Mouse (Mus musculus) layer of hippocampus, adult 2 months (tissue): ENCODE results near the gene Hoxb4. TPM values are rescaled to one million over a fixed set of nuclear protein-coding genes. Genes with fewer than 3 reads are reported as not detected.

Experiments used
- DNase-seq, 2 experiments: peaks; one replicate each; pipeline ENCODE4 v3.0.0; 2022; ENCODE audit warnings: low spot score in 2 of 2
- H3K27ac ChIP-seq: fragments of 200-600 bp; 2 replicates; pipeline ENCODE4 v1.8.1; 2022
- H3K4me3 ChIP-seq: fragments of 200-600 bp; 2 replicates; pipeline ENCODE4 v1.8.1; 2022; ENCODE audit warnings: mild to moderate bottlenecking
- CTCF ChIP-seq: fragments of 200-600 bp; conservative IDR thresholded peaks from 2 replicates; pipeline ENCODE4 v1.8.1; 2022; ENCODE audit warnings: antibody characterized with exemption, mild to moderate bottlenecking, moderate library complexity
- total RNA-seq, 2 experiments: library from RNA; stranded (reverse); gene quantifications; 2 replicates each; pipeline ENCODE4 v1.2.3; 2021

The Hoxb4 gene
- total RNA-seq, 2 experiments from 2014 or later = not detected

- no peak for DNase-seq
- TF ChIP-seq CTCF = no peak
- Histone ChIP-seq H3K27ac (no peak overlapping the region), H3K4me3 (no peak overlapping the region)
Measured at GRCm38 (mm10) chr11:96297428-96297827, 20.6 kb upstream of the Hoxb4 start.

- no peak overlapping the region for H3K4me3 ChIP-seq
- TF ChIP-seq CTCF = no peak
- DNase-seq = no peak
- no peak overlapping the region for H3K27ac ChIP-seq
Measured at GRCm38 (mm10) chr11:96297968-96298635, 20.0 kb upstream of the Hoxb4 start.

- Histone ChIP-seq H3K27ac (no peak overlapping the region), H3K4me3 (no peak overlapping the region)
- no peak for TF ChIP-seq CTCF
- DNase-seq = no peak
Measured at GRCm38 (mm10) chr11:96298895-96299667, 19.0 kb upstream of the Hoxb4 start.

GRCm38 (mm10) chr11:96299781-96300180, 18.3 kb upstream of the Hoxb4 start:
- no peak overlapping the region for H3K27ac ChIP-seq
- no peak for DNase-seq
- TF ChIP-seq CTCF = no peak
- H3K4me3 ChIP-seq = no peak overlapping the region

GRCm38 (mm10) chr11:96300354-96301063, 17.6 kb upstream of the Hoxb4 start:
- DNase-seq = no peak
- Histone ChIP-seq H3K4me3 (no peak overlapping the region), H3K27ac (no peak overlapping the region)
- TF ChIP-seq CTCF = no peak

- H3K4me3 ChIP-seq = no peak overlapping the region
- no peak for DNase-seq
- TF ChIP-seq CTCF = no peak
- H3K27ac ChIP-seq = no peak overlapping the region
Measured at GRCm38 (mm10) chr11:96301064-96301431, 17.0 kb upstream of the Hoxb4 start.

- Histone ChIP-seq H3K4me3 (no peak overlapping the region), H3K27ac (no peak overlapping the region)
- TF ChIP-seq CTCF = no peak
- peak; percentile 55 to 69 for DNase-seq
Measured at GRCm38 (mm10) chr11:96301837-96302236, 16.2 kb upstream of the Hoxb4 start.

- no peak for DNase-seq
- Histone ChIP-seq H3K27ac (no peak overlapping the region), H3K4me3 (no peak overlapping the region)
- TF ChIP-seq CTCF = no peak
Measured at GRCm38 (mm10) chr11:96302381-96303150, 15.5 kb upstream of the Hoxb4 start.

GRCm38 (mm10) chr11:96303151-96304099, 14.6 kb upstream of the Hoxb4 start, which contains the start of gene Hoxb5:
Gene Hoxb5, plus strand, starts transcription at chr11:96303336.
- TF ChIP-seq CTCF = peak; percentile 71
- H3K4me3 ChIP-seq = no peak within 1 kb of the TSS
- peak in 1 of 2 experiments; percentile 30 for DNase-seq
- H3K27ac ChIP-seq = no peak within 1 kb of the TSS

GRCm38 (mm10) chr11:96304381-96305195, 13.5 kb upstream of the Hoxb4 start:
- DNase-seq = no peak
- no peak for TF ChIP-seq CTCF
- no peak overlapping the region for H3K4me3 ChIP-seq
- H3K27ac ChIP-seq = no peak overlapping the region
